Mouse (Mus musculus): ENCODE data around the gene Fem1b. TPM values are rescaled to one million over a fixed set of nuclear protein-coding genes. Genes with fewer than 3 reads are reported as not detected.

Fem1b gene
- polyA plus RNA-seq, 1 experiment from 2014 or later: 21.2 TPM

GRCm38 (mm10) chr9:62839172-62839770 lies 27.5 kb upstream of the Fem1b start:
- H3K36me3 ChIP-seq: peaks cover 3% of the 10 kb centered on the region; the same call in 1 of the 2 replicates
- H3K4me1 ChIP-seq: peaks cover 36% of the 10 kb centered on the region
- DNase-seq (ENCODE audit: low spot score): peak; percentile 83
- no peaks in the 10 kb centered on the region for H3K27me3 ChIP-seq (ENCODE audit: insufficient read depth, poor library complexity, severe bottlenecking)
- H3K4me3 ChIP-seq: peak overlapping the region; percentile 86
- H3K27ac ChIP-seq: peak overlapping the region; percentile 99
- 14% methylated on average over 14 of the region's 14 CpGs for WGBS
- H3K9me3 ChIP-seq: no peaks in the 10 kb centered on the region

GRCm38 (mm10) chr9:62838506-62839171 lies 26.9 kb upstream of the Fem1b start, which contains the start of gene Cln6:
Gene Cln6, plus strand, starts transcription at chr9:62838785.
- DNase-seq (ENCODE audit: low spot score): peak; percentile 95
- WGBS: under 1% methylated on average over 48 of the region's 48 CpGs
- Histone ChIP-seq H3K9me3 (no peaks in the 10 kb centered on the region), H3K4me1 (peaks cover 36% of the 10 kb centered on the region), H3K4me3 (peak within 1 kb of the TSS; percentile 86), H3K36me3 (peaks cover 3% of the 10 kb centered on the region; the same call in 1 of the 2 replicates), H3K27me3 (ENCODE audit: insufficient read depth, poor library complexity, severe bottlenecking) (no peaks in the 10 kb centered on the region), H3K27ac (peak within 1 kb of the TSS; percentile 99)

GRCm38 (mm10) chr9:62838146-62838505 lies 26.4 kb upstream of the Fem1b start:
- Histone ChIP-seq H3K4me1 (peaks cover 36% of the 10 kb centered on the region), H3K36me3 (peaks cover 3% of the 10 kb centered on the region; the same call in 1 of the 2 replicates), H3K4me3 (peak overlapping the region; percentile 86), H3K27me3 (ENCODE audit: insufficient read depth, poor library complexity, severe bottlenecking) (no peaks in the 10 kb centered on the region), H3K9me3 (no peaks in the 10 kb centered on the region), H3K27ac (peak overlapping the region; percentile 99)
- DNase-seq (ENCODE audit: low spot score): no peak
- WGBS: 11% methylated on average over 8 of the region's 8 CpGs

GRCm38 (mm10) chr9:62837611-62838010 lies 25.9 kb upstream of the Fem1b start:
- peak overlapping the region; percentile 86 for H3K4me3 ChIP-seq
- H3K36me3 ChIP-seq: peaks cover 3% of the 10 kb centered on the region; the same call in 1 of the 2 replicates
- no peaks in the 10 kb centered on the region for H3K27me3 ChIP-seq (ENCODE audit: insufficient read depth, poor library complexity, severe bottlenecking)
- WGBS: 46% methylated on average over 3 of the region's 3 CpGs
- peaks cover 36% of the 10 kb centered on the region for H3K4me1 ChIP-seq
- peak overlapping the region; percentile 99 for H3K27ac ChIP-seq
- no peaks in the 10 kb centered on the region for H3K9me3 ChIP-seq
- no peak for DNase-seq (ENCODE audit: low spot score)

- 61% methylated on average over 4 of the region's 4 CpGs for WGBS
- H3K4me3 ChIP-seq: no peak overlapping the region
- H3K4me1 ChIP-seq: peaks cover 33% of the 10 kb centered on the region
- no peak for DNase-seq (ENCODE audit: low spot score)
- H3K9me3 ChIP-seq: no peaks in the 10 kb centered on the region
- H3K36me3 ChIP-seq: no peaks in the 10 kb centered on the region
- no peaks in the 10 kb centered on the region for H3K27me3 ChIP-seq (ENCODE audit: insufficient read depth, poor library complexity, severe bottlenecking)
- H3K27ac ChIP-seq: no peak overlapping the region
Observed at GRCm38 (mm10) chr9:62835705-62836446, 24.1 kb upstream of the Fem1b start.

- no peak overlapping the region for H3K27ac ChIP-seq
- no peak for DNase-seq (ENCODE audit: low spot score)
- H3K9me3 ChIP-seq: no peaks in the 10 kb centered on the region
- WGBS: 73% methylated on average over 5 of the region's 5 CpGs
- H3K36me3 ChIP-seq: no peaks in the 10 kb centered on the region
- peaks cover 27% of the 10 kb centered on the region for H3K4me1 ChIP-seq
- no peak overlapping the region for H3K4me3 ChIP-seq
- H3K27me3 ChIP-seq (ENCODE audit: insufficient read depth, poor library complexity, severe bottlenecking): no peaks in the 10 kb centered on the region
Observed at GRCm38 (mm10) chr9:62834906-62835305, 23.2 kb upstream of the Fem1b start.

- WGBS: 66% methylated on average over 6 of the region's 6 CpGs
- no peaks in the 10 kb centered on the region for H3K36me3 ChIP-seq
- DNase-seq (ENCODE audit: low spot score): no peak
- H3K4me3 ChIP-seq: no peak overlapping the region
- no peak overlapping the region for H3K27ac ChIP-seq
- H3K27me3 ChIP-seq (ENCODE audit: insufficient read depth, poor library complexity, severe bottlenecking): no peaks in the 10 kb centered on the region
- peaks cover 41% of the 10 kb centered on the region for H3K4me1 ChIP-seq
- H3K9me3 ChIP-seq: no peaks in the 10 kb centered on the region
Observed at GRCm38 (mm10) chr9:62829877-62830276, 18.1 kb upstream of the Fem1b start.

GRCm38 (mm10) chr9:62828662-62829086 lies 16.9 kb upstream of the Fem1b start:
- Histone ChIP-seq H3K27me3 (ENCODE audit: insufficient read depth, poor library complexity, severe bottlenecking) (no peaks in the 10 kb centered on the region), H3K4me3 (peak overlapping the region; percentile 49), H3K9me3 (no peaks in the 10 kb centered on the region), H3K27ac (peak overlapping the region; percentile 79; the same call in 1 of the 2 replicates), H3K36me3 (no peaks in the 10 kb centered on the region), H3K4me1 (peaks cover 41% of the 10 kb centered on the region)
- DNase-seq (ENCODE audit: low spot score): peak; percentile 99
- WGBS: under 1% methylated on average over 23 of the region's 23 CpGs

GRCm38 (mm10) chr9:62827939-62828652 lies 16.4 kb upstream of the Fem1b start:
- Histone ChIP-seq H3K27me3 (ENCODE audit: insufficient read depth, poor library complexity, severe bottlenecking) (no peaks in the 10 kb centered on the region), H3K27ac (peak overlapping the region; percentile 79), H3K9me3 (no peaks in the 10 kb centered on the region), H3K4me3 (peak overlapping the region; percentile 49), H3K4me1 (peaks cover 41% of the 10 kb centered on the region), H3K36me3 (no peaks in the 10 kb centered on the region)
- DNase-seq (ENCODE audit: low spot score): no peak
- 8% methylated on average over 24 of the region's 24 CpGs for WGBS

GRCm38 (mm10) chr9:62826456-62826855 lies 14.7 kb upstream of the Fem1b start:
- no peak for DNase-seq (ENCODE audit: low spot score)
- WGBS: 6% methylated on average over 7 of the region's 7 CpGs
- peak overlapping the region; percentile 29 for H3K4me3 ChIP-seq

DNA sequence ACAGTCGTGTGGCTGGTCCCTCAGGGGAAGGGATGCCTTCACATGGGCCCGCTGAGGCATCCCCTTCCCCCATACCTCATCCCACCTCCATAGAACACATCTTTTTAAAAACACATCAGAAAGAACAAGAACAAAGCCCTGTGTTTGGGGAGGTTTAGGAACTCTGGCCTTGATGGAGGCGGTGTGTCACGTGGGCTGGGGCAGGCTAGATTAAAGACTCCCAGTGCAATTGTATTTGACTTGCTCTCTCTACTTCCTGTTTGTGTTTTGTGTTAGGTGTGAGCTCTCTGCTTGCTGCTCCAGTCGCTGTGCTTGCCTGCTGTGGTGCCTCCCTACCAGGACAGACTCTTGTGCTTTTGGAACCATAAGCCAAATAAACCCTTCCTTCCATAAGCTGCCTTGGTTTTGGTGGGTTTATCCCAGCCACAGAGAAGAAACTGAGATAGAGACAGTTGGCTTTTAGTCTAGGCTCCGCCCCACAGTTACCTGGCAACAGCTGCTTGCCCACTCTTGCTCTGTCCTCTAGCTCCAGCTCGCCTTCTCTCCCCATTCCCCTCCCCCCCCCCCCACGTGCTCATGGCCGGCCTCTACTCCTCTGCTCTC lies 14.2 kb upstream of the Fem1b start:
- Histone ChIP-seq H3K27me3 (ENCODE audit: insufficient read depth, poor library complexity, severe bottlenecking) (no peaks in the 10 kb centered on the region), H3K9me3 (no peaks in the 10 kb centered on the region), H3K36me3 (no peaks in the 10 kb centered on the region), H3K27ac (peak overlapping the region; percentile 83), H3K4me3 (peak overlapping the region; percentile 29), H3K4me1 (peaks cover 41% of the 10 kb centered on the region)
- DNase-seq (ENCODE audit: low spot score): peak; percentile 84
- WGBS: 6% methylated on average over 9 of the region's 9 CpGs

More at GRCm38 (mm10) chr9:62826456-62826855, 14.7 kb upstream of the Fem1b start:
- H3K36me3 ChIP-seq: no peaks in the 10 kb centered on the region
- H3K27ac ChIP-seq: peak overlapping the region; percentile 83
- H3K27me3 ChIP-seq (ENCODE audit: insufficient read depth, poor library complexity, severe bottlenecking): no peaks in the 10 kb centered on the region
- no peaks in the 10 kb centered on the region for H3K9me3 ChIP-seq
- H3K4me1 ChIP-seq: peaks cover 41% of the 10 kb centered on the region

DNA sequence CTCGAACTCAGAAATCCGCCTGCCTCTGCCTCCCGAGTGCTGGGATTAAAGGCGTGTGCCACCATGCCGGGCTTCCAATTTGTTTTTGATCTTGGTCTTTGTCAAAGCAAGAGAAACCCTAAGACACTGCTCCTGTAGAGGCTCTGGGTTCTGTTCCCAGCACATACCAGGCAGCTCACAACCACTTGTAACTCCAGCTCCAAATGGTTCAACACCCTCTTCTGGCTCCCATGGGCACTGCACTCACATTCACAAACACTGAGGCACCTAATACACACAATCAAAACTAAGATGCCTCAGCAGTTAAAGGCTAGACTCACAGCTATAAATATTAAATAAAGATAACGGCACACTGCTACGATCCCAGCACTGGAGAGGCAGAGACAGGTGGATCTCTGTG lies 10.1 kb upstream of the Fem1b start:
- peaks cover 39% of the 10 kb centered on the region for H3K4me1 ChIP-seq
- whole genome bisulfite sequencing: 91% methylated on average over 7 of the region's 7 CpGs
- no peak overlapping the region for H3K27ac ChIP-seq
- no peaks in the 10 kb centered on the region for H3K27me3 ChIP-seq (ENCODE audit: insufficient read depth, poor library complexity, severe bottlenecking)
- H3K36me3 ChIP-seq: no peaks in the 10 kb centered on the region
- DNase-seq (ENCODE audit: low spot score): no peak
- no peaks in the 10 kb centered on the region for H3K9me3 ChIP-seq
- no peak overlapping the region for H3K4me3 ChIP-seq

Data from heart, embryonic 10.5 days (tissue).